In the genomic region with DNA sequence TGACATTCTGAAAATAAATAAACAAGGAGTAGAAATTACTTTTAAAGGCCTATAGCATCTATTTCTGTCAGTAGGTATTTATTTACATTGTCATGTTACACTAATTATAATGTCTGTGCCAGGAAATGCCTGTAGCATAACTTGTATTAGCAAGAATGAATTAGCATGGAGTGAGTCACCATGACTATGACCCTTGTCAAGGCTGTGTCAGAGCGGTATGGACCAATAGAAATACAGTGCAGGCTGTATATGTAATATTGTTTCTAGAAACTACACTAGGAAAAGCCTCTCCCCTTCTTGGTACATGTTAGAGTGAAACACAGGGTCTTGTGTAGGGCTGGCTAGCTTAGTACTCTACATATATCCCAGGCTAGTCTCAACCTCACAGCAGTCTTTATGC, we compare ENCODE assay signal across 24 mouse cellular contexts. TPM values are rescaled to one million over a fixed set of nuclear protein-coding genes. Genes with fewer than 3 reads are reported as not detected.
DNase-seq lines count a peak whose midpoint lies in the region; ATAC-seq and TF ChIP-seq lines count a peak whose summit lies in the region.
"Had no signal": no experiment of that assay in that cellular context is flagged by ENCODE, and none has a peak within 500 bp of the region (broad histone marks: within the 10 kb centered on the region; RNA-seq: fewer than 3 reads in every experiment).

No protein-coding gene starts in this region.

- H3K4me1 ChIP-seq in hindbrain, embryonic 10.5 days (replicated peaks), result peaks cover 48% of the 10 kb centered on the region
- H3K4me1 ChIP-seq in hindbrain, embryonic 13.5 days (replicated peaks), result peaks cover 24% of the 10 kb centered on the region
- H3K4me1 ChIP-seq in liver, embryonic 15.5 days (replicated peaks), result peaks cover 38% of the 10 kb centered on the region
- peaks cover 15% of the 10 kb centered on the region for H3K4me1 ChIP-seq in small intestine, adult 2 months (ENCODE audit: control insufficient read depth, insufficient read depth, insufficient read length, low read length)
- H3K4me1 ChIP-seq: midbrain, embryonic 15.5 days had no signal

- no peak for TF ChIP-seq POLR2A in small intestine, adult 2 months (IDR thresholded peaks at IDR 0.05; ENCODE audit: low read depth, low read length)

- no peak overlapping the region for H3K4me3 ChIP-seq in hindbrain, embryonic 10.5 days
- no peak overlapping the region for H3K4me3 ChIP-seq in hindbrain, embryonic 13.5 days
- H3K4me3 ChIP-seq in liver, embryonic 15.5 days (replicated peaks), result no peak overlapping the region
- H3K4me3 ChIP-seq in small intestine, adult 2 months (ENCODE audit: low read depth, low read length), result no peak overlapping the region
- H3K4me3 ChIP-seq: embryonic facial prominence, embryonic 12.5 days; erythroblast, embryonic 14.5 days; heart, embryonic 15.5 days; intestine, embryonic 15.5 days; left cerebral cortex, adult 2 months; midbrain, embryonic 15.5 days had no signal

- H3K9ac ChIP-seq in hindbrain, embryonic 13.5 days, result no peak overlapping the region
- no peak overlapping the region for H3K9ac ChIP-seq in liver, embryonic 15.5 days
- H3K9ac ChIP-seq: embryonic facial prominence, embryonic 12.5 days; heart, embryonic 15.5 days; intestine, embryonic 15.5 days; midbrain, embryonic 15.5 days had no signal

- no peaks in the 10 kb centered on the region for H3K36me3 ChIP-seq in hindbrain, embryonic 10.5 days
- no peaks in the 10 kb centered on the region for H3K36me3 ChIP-seq in hindbrain, embryonic 13.5 days
- no peaks in the 10 kb centered on the region for H3K36me3 ChIP-seq in liver, embryonic 15.5 days (replicated peaks)
- H3K36me3 ChIP-seq in small intestine, adult 2 months (ENCODE audit: control insufficient read depth, insufficient read depth, low read length), result no peaks in the 10 kb centered on the region
- H3K36me3 ChIP-seq: embryonic facial prominence, embryonic 12.5 days; heart, embryonic 15.5 days; intestine, embryonic 15.5 days; midbrain, embryonic 15.5 days had no signal

- no peak for TF ChIP-seq CTCF in small intestine, adult 2 months (IDR thresholded peaks at IDR 0.05; ENCODE audit: extremely low read depth, insufficient read length, insufficient replicate concordance, low read depth, low read length)

- H3K9me3 ChIP-seq in hindbrain, embryonic 10.5 days, result no peaks in the 10 kb centered on the region
- no peaks in the 10 kb centered on the region for H3K9me3 ChIP-seq in hindbrain, embryonic 13.5 days
- H3K9me3 ChIP-seq in liver, embryonic 15.5 days (replicated peaks), result no peaks in the 10 kb centered on the region
- H3K9me3 ChIP-seq: embryonic facial prominence, embryonic 12.5 days; heart, embryonic 15.5 days; intestine, embryonic 15.5 days; midbrain, embryonic 15.5 days had no signal

- ATAC-seq in hindbrain, embryonic 13.5 days (ENCODE audit: low FRiP score), result no peak
- ATAC-seq in liver, embryonic 15.5 days (ENCODE audit: insufficient read depth), result peak; percentile 35; the same call in 1 of the 2 replicates
- ATAC-seq: CD4-positive, CD25-positive, alpha-beta regulatory T cell, adult 4 months; hindbrain, embryonic 16.5 days; intestine, embryonic 15.5 days; midbrain, embryonic 15.5 days; Patski had no signal

- H3K4me2 ChIP-seq in hindbrain, embryonic 13.5 days, result no peak overlapping the region
- no peak overlapping the region for H3K4me2 ChIP-seq in liver, embryonic 15.5 days
- H3K4me2 ChIP-seq: embryonic facial prominence, embryonic 12.5 days; heart, embryonic 15.5 days; intestine, embryonic 15.5 days; midbrain, embryonic 15.5 days had no signal

- 97% methylated on average over 1 of the region's 1 CpGs for WGBS in hindbrain, embryonic 10.5 days
- 98% methylated on average over 1 of the region's 1 CpGs for WGBS in hindbrain, embryonic 13.5 days
- 89% methylated on average over 1 of the region's 1 CpGs for WGBS in liver, embryonic 15.5 days (ENCODE audit: insufficient replicate concordance)
- 63% methylated on average over 1 of the region's 1 CpGs for WGBS in small intestine, adult 2 months

- H3K27ac ChIP-seq in hindbrain, embryonic 10.5 days, result peak overlapping the region; percentile 18; the same call in 1 of the 2 replicates
- no peak overlapping the region for H3K27ac ChIP-seq in hindbrain, embryonic 13.5 days
- no peak overlapping the region for H3K27ac ChIP-seq in liver, embryonic 15.5 days (replicated peaks)
- H3K27ac ChIP-seq in small intestine, adult 2 months (ENCODE audit: insufficient read depth, low read depth, low read length), result 0 out of 2 replicates have a peak overlapping the region, but pooled peaks have one; percentile 7
- H3K27ac ChIP-seq: embryonic facial prominence, embryonic 12.5 days; heart, embryonic 15.5 days; intestine, embryonic 15.5 days; left cerebral cortex, adult 2 months; midbrain, embryonic 15.5 days had no signal

- H3K27me3 ChIP-seq in hindbrain, embryonic 10.5 days (ENCODE audit: insufficient read depth, poor library complexity, severe bottlenecking), result no peaks in the 10 kb centered on the region
- no peaks in the 10 kb centered on the region for H3K27me3 ChIP-seq in hindbrain, embryonic 13.5 days
- no peaks in the 10 kb centered on the region for H3K27me3 ChIP-seq in liver, embryonic 15.5 days
- no peaks in the 10 kb centered on the region for H3K27me3 ChIP-seq in small intestine, adult 2 months (ENCODE audit: control insufficient read depth, insufficient read depth, low read length)
- H3K27me3 ChIP-seq: embryonic facial prominence, embryonic 12.5 days; heart, embryonic 15.5 days; intestine, embryonic 15.5 days; midbrain, embryonic 15.5 days; Patski had no signal

- DNase-seq in hindbrain, embryonic 10.5 days (ENCODE audit: low spot score), result no peak
- no peak for DNase-seq in liver
- peak; percentile 17 for DNase-seq in Muller cell, postnatal 12 days (ENCODE audit: inconsistent ontology term)
- no peak for DNase-seq in ovary, postnatal 14 days (ENCODE audit: low spot score)
- DNase-seq: adrenal gland, postnatal 10 days; cerebellum, adult 18-20 months; cerebellum, postnatal 14 days; heart, postnatal 4 days; kidney, postnatal 4 days; lung, adult 2 months; lung, postnatal 36 days; right cerebral cortex, adult 18-20 months had no signal

RNA-seq across cellular contexts. Expression of gene Cnst, which starts 24.3 kb away (rescaled TPM):
- 21.4 and 21.6 TPM in 2 replicates for polyA plus RNA-seq in hindbrain, embryonic 10.5 days (2016; fragmentation: Nextera tagmentation; extraction: Ambion mirVana)
- 27.7 and 30.9 TPM in 2 replicates for polyA plus RNA-seq in hindbrain, embryonic 13.5 days (2015; fragmentation: Nextera tagmentation; extraction: Ambion mirVana)
- 12.1 and 12.6 TPM in 2 replicates for polyA plus RNA-seq in liver, embryonic 15.5 days (2015; fragmentation: Nextera tagmentation; extraction: Ambion mirVana)
- polyA plus RNA-seq in small intestine, adult 2 months (2012; rRNA removed), result 7.8 and 12.7 TPM in 2 replicates

RNA-seq across cellular contexts. Expression of gene Tfb2m, which starts 24.4 kb away (rescaled TPM):
- polyA plus RNA-seq in hindbrain, embryonic 10.5 days (2016; fragmentation: Nextera tagmentation; extraction: Ambion mirVana), result 18.2 and 22.0 TPM in 2 replicates
- polyA plus RNA-seq in hindbrain, embryonic 13.5 days (2015; fragmentation: Nextera tagmentation; extraction: Ambion mirVana), result 35.2 and 39.0 TPM in 2 replicates
- polyA plus RNA-seq in liver, embryonic 15.5 days (2015; fragmentation: Nextera tagmentation; extraction: Ambion mirVana), result 8.2 and 8.3 TPM in 2 replicates
- 2.1 and 2.7 TPM in 2 replicates for polyA plus RNA-seq in small intestine, adult 2 months (2012; rRNA removed)

RNA-seq across cellular contexts. Expression of gene Smyd3, which starts 52.6 kb away (rescaled TPM):
- 17.8 and 18.0 TPM in 2 replicates for polyA plus RNA-seq in hindbrain, embryonic 10.5 days (2016; fragmentation: Nextera tagmentation; extraction: Ambion mirVana)
- 19.6 and 20.7 TPM in 2 replicates for polyA plus RNA-seq in hindbrain, embryonic 13.5 days (2015; fragmentation: Nextera tagmentation; extraction: Ambion mirVana)
- polyA plus RNA-seq in liver, embryonic 15.5 days (2015; fragmentation: Nextera tagmentation; extraction: Ambion mirVana), result 5.7 TPM in 2 replicates
- 0.84 and 1.1 TPM in 2 replicates for polyA plus RNA-seq in small intestine, adult 2 months (2012; rRNA removed)

Comparison
In these comparisons a context has a peak if more than half of its experiments do, and no peak if none do; other contexts are left out.
1. H3K27ac ChIP-seq: peak in hindbrain, embryonic 10.5 days (single experiment) and small intestine, adult 2 months (single experiment); none in hindbrain, embryonic 13.5 days (single experiment) and liver, embryonic 15.5 days (single experiment).